ENCODE assay signal across 23 mouse cellular contexts in the genomic region with DNA sequence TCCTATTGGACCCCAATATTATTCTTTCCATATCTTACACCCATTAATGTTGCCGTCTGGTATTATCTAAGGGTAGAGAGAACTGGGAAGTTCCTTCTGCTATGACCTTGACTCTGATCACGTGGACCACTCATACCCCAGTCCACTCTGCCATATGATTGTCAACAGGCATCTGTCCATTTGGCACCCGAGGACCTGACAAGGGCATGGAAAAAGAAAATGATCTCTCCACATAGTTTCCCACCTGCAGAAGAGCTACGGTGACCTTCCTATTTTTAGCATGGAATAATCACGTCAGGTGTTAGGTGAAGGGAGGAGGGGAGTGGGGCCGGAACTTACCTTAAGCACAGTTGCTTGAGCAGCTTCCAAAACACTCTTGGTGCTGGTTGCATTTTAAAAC.
DNase-seq lines count a peak whose midpoint lies in the region; ATAC-seq lines count a peak whose summit lies in the region.
"Had no signal": no experiment of that assay in that cellular context is flagged by ENCODE, and none has a peak within 500 bp of the region (broad histone marks: within the 10 kb centered on the region; RNA-seq: fewer than 3 reads in every experiment).

No protein-coding gene starts in this region.

- peaks cover 9% of the 10 kb centered on the region for H3K4me1 ChIP-seq in kidney, embryonic 16.5 days (ENCODE audit: insufficient read depth, low read length)
- H3K4me1 ChIP-seq in heart, embryonic 13.5 days = peaks cover 26% of the 10 kb centered on the region
- H3K4me1 ChIP-seq in forebrain, embryonic 12.5 days = no peaks in the 10 kb centered on the region
- H3K4me1 ChIP-seq: embryonic facial prominence, embryonic 15.5 days; limb, embryonic 12.5 days; liver, embryonic 12.5 days; stomach, embryonic 15.5 days had no signal

- H3K4me2 ChIP-seq in kidney, embryonic 16.5 days (replicated peaks; ENCODE audit: low read depth, low read length) = no peak overlapping the region
- no peak overlapping the region for H3K4me2 ChIP-seq in heart, embryonic 13.5 days
- H3K4me2 ChIP-seq in forebrain, embryonic 12.5 days = no peak overlapping the region
- H3K4me2 ChIP-seq: embryonic facial prominence, embryonic 15.5 days; hindbrain, embryonic 12.5 days; limb, embryonic 12.5 days; liver, embryonic 12.5 days; stomach, embryonic 15.5 days had no signal

- H3K36me3 ChIP-seq in kidney, embryonic 16.5 days (ENCODE audit: insufficient read depth, low read length) = no peaks in the 10 kb centered on the region
- no peaks in the 10 kb centered on the region for H3K36me3 ChIP-seq in heart, embryonic 13.5 days
- H3K36me3 ChIP-seq in forebrain, embryonic 12.5 days (replicated peaks) = no peaks in the 10 kb centered on the region
- H3K36me3 ChIP-seq: embryonic facial prominence, embryonic 15.5 days; forebrain, embryonic 10.5 days; hindbrain, embryonic 12.5 days; limb, embryonic 12.5 days; liver, embryonic 12.5 days; stomach, embryonic 15.5 days had no signal

- peak; percentile 62 for DNase-seq in gastrocnemius, adult 18-20 months (ENCODE audit: low spot score)
- no peak for DNase-seq in gastrocnemius, postnatal 4 days (ENCODE audit: low spot score in 2 of 2)
- DNase-seq in kidney, adult 8-10 months = peak; percentile 25 to 59
- DNase-seq in heart, postnatal 4 days = peak; percentile 59
- no peak for DNase-seq in layer of hippocampus, postnatal 10 days (ENCODE audit: low spot score in 2 of 2)
- DNase-seq: adrenal gland, postnatal 14 days; cerebellum, postnatal 36 days; gastrocnemius, postnatal 10 days; lung, adult 2 months; lung, postnatal 36 days; right cerebral cortex, postnatal 14 days; thymus, adult 2 months had no signal

- no peak overlapping the region for H3K4me3 ChIP-seq in kidney, embryonic 16.5 days (ENCODE audit: low read length)
- H3K4me3 ChIP-seq in heart, embryonic 13.5 days = no peak overlapping the region
- no peak overlapping the region for H3K4me3 ChIP-seq in forebrain, embryonic 12.5 days (replicated peaks)
- H3K4me3 ChIP-seq: embryonic facial prominence, embryonic 15.5 days; forebrain, embryonic 10.5 days; hindbrain, embryonic 12.5 days; limb, embryonic 12.5 days; liver, embryonic 12.5 days; stomach, embryonic 15.5 days had no signal

- no peaks in the 10 kb centered on the region for H3K27me3 ChIP-seq in kidney, embryonic 16.5 days (ENCODE audit: insufficient read depth, low read length)
- H3K27me3 ChIP-seq in heart, embryonic 13.5 days (replicated peaks) = no peaks in the 10 kb centered on the region
- H3K27me3 ChIP-seq in forebrain, embryonic 12.5 days = no peaks in the 10 kb centered on the region
- H3K27me3 ChIP-seq: embryonic facial prominence, embryonic 15.5 days; hindbrain, embryonic 12.5 days; limb, embryonic 12.5 days; liver, embryonic 12.5 days; Patski; stomach, embryonic 15.5 days had no signal

- H3K9ac ChIP-seq in kidney, embryonic 16.5 days (replicated peaks; ENCODE audit: low read length) = no peak overlapping the region
- no peak overlapping the region for H3K9ac ChIP-seq in heart, embryonic 13.5 days
- H3K9ac ChIP-seq in forebrain, embryonic 12.5 days = no peak overlapping the region
- H3K9ac ChIP-seq: embryonic facial prominence, embryonic 15.5 days; hindbrain, embryonic 12.5 days; limb, embryonic 12.5 days; liver, embryonic 12.5 days; stomach, embryonic 15.5 days had no signal

- 0 out of 2 replicates have a peak, but pooled peaks cover 2% of the 10 kb centered on the region for H3K9me3 ChIP-seq in kidney, embryonic 16.5 days (ENCODE audit: low read length)
- no peaks in the 10 kb centered on the region for H3K9me3 ChIP-seq in heart, embryonic 13.5 days
- H3K9me3 ChIP-seq in forebrain, embryonic 12.5 days = no peaks in the 10 kb centered on the region
- H3K9me3 ChIP-seq: embryonic facial prominence, embryonic 15.5 days; forebrain, embryonic 10.5 days; hindbrain, embryonic 12.5 days; limb, embryonic 12.5 days; liver, embryonic 12.5 days; stomach, embryonic 15.5 days had no signal

- ATAC-seq in kidney, embryonic 16.5 days (ENCODE audit: low FRiP score, low TSS enrichment) = no peak
- ATAC-seq in heart, embryonic 13.5 days (ENCODE audit: extremely low read depth, insufficient number of reproducible peaks, low FRiP score, low TSS enrichment) = no peak; the same call in 1 of the 2 replicates
- no peak for ATAC-seq in forebrain, embryonic 12.5 days (ENCODE audit: low FRiP score)
- ATAC-seq: CD4-positive, CD25-positive, alpha-beta regulatory T cell, adult 4 months; liver, embryonic 12.5 days; Patski had no signal

- no peak overlapping the region for H3K27ac ChIP-seq in kidney, embryonic 16.5 days (ENCODE audit: low read length)
- H3K27ac ChIP-seq in heart, embryonic 13.5 days (replicated peaks) = peak overlapping the region; percentile 87
- no peak overlapping the region for H3K27ac ChIP-seq in forebrain, embryonic 12.5 days
- H3K27ac ChIP-seq: embryonic facial prominence, embryonic 15.5 days; forebrain, embryonic 10.5 days; hindbrain, embryonic 12.5 days; limb, embryonic 12.5 days; liver, embryonic 12.5 days; stomach, embryonic 15.5 days had no signal

- 81% methylated on average over 6 of the region's 6 CpGs for WGBS in kidney, embryonic 16.5 days
- WGBS in heart, embryonic 13.5 days = 26% methylated on average over 6 of the region's 6 CpGs
- WGBS in forebrain, embryonic 12.5 days = 89% methylated on average over 6 of the region's 6 CpGs

Comparison
In these comparisons a context has a peak if more than half of its experiments do, and no peak if none do; other contexts are left out.
1. DNase-seq: peak in gastrocnemius, adult 18-20 months (single experiment), kidney, adult 8-10 months (2 of 2) and heart, postnatal 4 days (single experiment); none in gastrocnemius, postnatal 4 days (0 of 2) and layer of hippocampus, postnatal 10 days (0 of 2).